Mouse (Mus musculus) layer of hippocampus, adult 2 months (tissue): ENCODE data around the gene Hnrnpf. TPM values are rescaled to one million over a fixed set of nuclear protein-coding genes. Genes with fewer than 3 reads are reported as not detected.
A peak's percentile ranks its signal among the peaks of the same experiment; 100 is the strongest.
"Not testable (repeated sequence)": the region's sequence is repeated elsewhere in the genome, so short reads cannot be mapped to it uniquely, and the experiment has no call there.

Source experiments
- DNase-seq, 2 experiments: peaks; one replicate each; pipeline ENCODE4 v3.0.0; 2022; ENCODE audit warnings: low spot score in 2 of 2
- H3K27ac ChIP-seq: fragments of 200-600 bp; 2 replicates; pipeline ENCODE4 v1.8.1; 2022
- H3K4me3 ChIP-seq: fragments of 200-600 bp; 2 replicates; pipeline ENCODE4 v1.8.1; 2022; ENCODE audit warnings: mild to moderate bottlenecking
- CTCF ChIP-seq: fragments of 200-600 bp; conservative IDR thresholded peaks from 2 replicates; pipeline ENCODE4 v1.8.1; 2022; ENCODE audit warnings: antibody characterized with exemption, mild to moderate bottlenecking, moderate library complexity
- long read RNA-seq, 2 experiments: library from polyadenylated mRNA; stranded (forward); transcript quantifications; one replicate each; pipeline ENCODE4 v2.0.0; 2021; ENCODE audit warnings: borderline mapping rate in 2 of 2
- total RNA-seq, 2 experiments: library from RNA; stranded (reverse); gene quantifications; 2 replicates each; pipeline ENCODE4 v1.2.3; 2021

The Hnrnpf gene
- total RNA-seq, result 100 to 1,000 TPM; 123 TPM
- long read RNA-seq, experiment 1, transcript Hnrnpf-201 (4 exons, 2,147 nt), result major isoform, 30 of 85 reads
- long read RNA-seq, experiment 1, transcript Hnrnpf-209 (3 exons, 2,280 nt), result minor isoform, 6 of 85 reads
- long read RNA-seq, experiment 1, transcript Hnrnpf-208 (4 exons, 956 nt), result minor isoform, 5 of 85 reads
- long read RNA-seq, experiment 1, transcript Hnrnpf-210 (1 exons, 1,922 nt), result minor isoform, 7 of 85 reads
- long read RNA-seq, experiment 1, partial matches to known transcripts, result 34 of 85 reads
- long read RNA-seq, experiment 1, other reads (novel, unspliced or antisense), result 3 of 85 reads
- long read RNA-seq, experiment 2, transcript Hnrnpf-201 (4 exons, 2,147 nt), result major isoform, 49 of 140 reads
- long read RNA-seq, experiment 2, transcript Hnrnpf-209 (3 exons, 2,280 nt), result minor isoform, 19 of 140 reads
- long read RNA-seq, experiment 2, transcript Hnrnpf-208 (4 exons, 956 nt), result minor isoform, 7 of 140 reads
- long read RNA-seq, experiment 2, transcript Hnrnpf-210 (1 exons, 1,922 nt), result minor isoform, 7 of 140 reads
- long read RNA-seq, experiment 2, partial matches to known transcripts, result 56 of 140 reads
- long read RNA-seq, experiment 2, other reads (novel, unspliced or antisense), result 2 of 140 reads

- no peak within 1 kb of the TSS for H3K4me3 ChIP-seq
- DNase-seq, result peak in 1 of 2 experiments; percentile 44
- peak; percentile 17; the same call in 1 of the 2 replicates for TF ChIP-seq CTCF
- H3K27ac ChIP-seq, result peak within 1 kb of the TSS; percentile 81
These were observed at the start of gene Hnrnpf for GRCm38 (mm10) chr6:117900126-117901080. TSS of gene Hnrnpf (plus strand) at chr6:117900324.

GRCm38 (mm10) chr6:117851747-117852146 lies 48.4 kb upstream of the Hnrnpf start:
- no peak for DNase-seq
- no peak overlapping the region for H3K4me3 ChIP-seq
- TF ChIP-seq CTCF, result peak; percentile 61
- H3K27ac ChIP-seq, result no peak overlapping the region

GRCm38 (mm10) chr6:117857990-117858389 lies 42.1 kb upstream of the Hnrnpf start:
- no peak for DNase-seq
- Histone ChIP-seq H3K4me3 (no peak overlapping the region), H3K27ac (no peak overlapping the region)
- TF ChIP-seq CTCF, result peak; percentile 46

- no peak for TF ChIP-seq CTCF
- Histone ChIP-seq H3K4me3 (peak within 1 kb of the TSS; percentile 89), H3K27ac (peak within 1 kb of the TSS; percentile 92)
- DNase-seq, result no peak
These were observed 38.3 kb upstream of the Hnrnpf start, which contains the start of gene Zfp239 for GRCm38 (mm10) chr6:117861848-117862247. TSS of gene Zfp239 (plus strand) at chr6:117862100.

- peak overlapping the region; percentile 89 for H3K4me3 ChIP-seq
- peak overlapping the region; percentile 92 for H3K27ac ChIP-seq
- DNase-seq, result no peak
- TF ChIP-seq CTCF, result no peak
These were observed 37.7 kb upstream of the Hnrnpf start for GRCm38 (mm10) chr6:117862465-117862864.

GRCm38 (mm10) chr6:117862899-117863620 lies 37.1 kb upstream of the Hnrnpf start:
- TF ChIP-seq CTCF, result no peak
- Histone ChIP-seq H3K4me3 (peak overlapping the region; percentile 89), H3K27ac (peak overlapping the region; percentile 92)
- peak; percentile 67 to 68 for DNase-seq

GRCm38 (mm10) chr6:117863751-117864150 lies 36.4 kb upstream of the Hnrnpf start:
- DNase-seq, result no peak
- Histone ChIP-seq H3K27ac (no peak overlapping the region), H3K4me3 (peak overlapping the region; percentile 89)
- TF ChIP-seq CTCF, result no peak

- no peak for TF ChIP-seq CTCF
- no peak for DNase-seq
- no peak overlapping the region for H3K4me3 ChIP-seq
- H3K27ac ChIP-seq, result no peak overlapping the region
These were observed 31.9 kb upstream of the Hnrnpf start for GRCm38 (mm10) chr6:117868187-117868586.

GRCm38 (mm10) chr6:117871034-117871433 lies 29.1 kb upstream of the Hnrnpf start:
- H3K4me3 ChIP-seq, result no peak overlapping the region
- H3K27ac ChIP-seq, result no peak overlapping the region
- TF ChIP-seq CTCF, result no peak
- no peak for DNase-seq

- TF ChIP-seq CTCF, result peak; percentile 32; the same call in 1 of the 2 replicates
- not testable (repeated sequence) for H3K27ac ChIP-seq, DNase-seq, H3K4me3 ChIP-seq
These were observed 26.7 kb upstream of the Hnrnpf start for GRCm38 (mm10) chr6:117873450-117873849.

GRCm38 (mm10) chr6:117874621-117875281 lies 25.4 kb upstream of the Hnrnpf start:
- TF ChIP-seq CTCF, result no peak
- Histone ChIP-seq H3K4me3 (no peak overlapping the region), H3K27ac (no peak overlapping the region)
- no peak for DNase-seq
